Mouse (Mus musculus) leukemia stem cell, adult 10-12 weeks (primary cell): ENCODE data around the gene Cacna1f. TPM values are rescaled to one million over a fixed set of nuclear protein-coding genes. Genes with fewer than 3 reads are reported as not detected.

Experiments
- polyA plus RNA-seq: library from polyadenylated mRNA; stranded (reverse); fragments of >175 nt; gene quantifications from 2 replicates; pipeline ENCODE4 v1.2.3, GENCODE M21; 2012; ENCODE audit warnings: low replicate concordance

The Cacna1f gene
- polyA plus RNA-seq: 0.05 TPM in 1 of 2 replicates, not detected in the other

DNA sequence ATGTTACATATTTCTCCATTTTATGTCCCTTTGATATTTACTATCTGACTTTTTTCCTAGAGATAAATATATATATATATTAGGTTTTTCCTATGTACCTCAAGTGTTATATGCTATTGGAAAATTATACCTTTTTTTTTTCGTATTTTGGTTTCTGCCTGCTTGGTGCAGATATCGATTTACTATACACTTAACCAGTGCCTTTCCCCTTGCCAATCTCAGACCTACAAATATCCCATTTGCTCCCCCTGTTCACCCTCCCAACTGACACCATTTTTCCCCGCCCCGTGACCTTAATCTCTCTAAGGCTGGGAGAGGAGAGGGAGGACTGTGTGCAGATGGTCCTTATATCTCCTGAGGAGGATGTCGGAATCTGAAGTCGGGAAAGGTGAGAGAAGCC, at the start of gene Cacna1f:
Gene Cacna1f (plus strand): TSS at position 301 of the 400 bp plus-strand sequence.

GRCm38 (mm10) chrX:7573176-7574086, 33.5 kb upstream of the Cacna1f start, which contains the start of gene Foxp3:
Gene Foxp3 (plus strand): TSS chrX:7573644.

DNA sequence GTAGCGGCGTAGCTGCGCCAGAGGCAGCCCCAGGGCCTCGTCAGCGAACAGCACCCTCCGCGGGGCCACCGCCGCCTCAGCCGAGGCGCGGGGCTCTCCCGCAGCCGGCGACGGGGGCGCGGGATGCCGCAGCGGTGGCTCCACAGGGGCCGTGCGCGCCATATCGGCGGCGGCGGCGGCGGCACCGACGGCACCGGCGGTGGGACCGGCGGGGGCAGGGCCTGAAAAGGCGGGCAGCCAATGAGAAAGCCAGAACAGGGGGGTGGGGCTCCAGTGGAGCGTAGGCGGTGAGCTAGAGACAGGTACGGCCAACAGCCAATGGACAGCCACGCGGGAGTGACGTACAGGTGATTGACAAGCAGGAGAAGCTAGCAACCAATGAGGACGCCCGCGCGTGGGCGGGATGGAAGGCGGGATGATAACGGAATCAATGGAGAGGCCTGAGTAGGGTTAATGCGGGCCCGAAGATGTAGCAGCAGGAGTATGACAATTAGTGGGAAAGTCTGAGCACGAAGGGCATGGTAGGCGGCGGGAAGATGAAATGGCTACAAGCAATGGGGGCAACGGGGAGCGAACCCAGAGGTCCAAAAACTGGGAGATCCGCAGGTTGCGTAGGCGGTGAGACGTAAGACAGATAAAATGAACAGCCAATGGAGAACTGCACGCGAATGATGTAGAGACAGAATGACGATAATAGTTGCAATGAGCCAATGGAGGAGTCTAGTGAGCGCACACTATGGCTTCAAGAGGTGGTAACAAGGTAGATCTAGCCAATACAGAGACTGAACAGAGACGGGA, 32.6 kb upstream of the Cacna1f start, which contains the start of gene Ppp1r3f:
Gene Ppp1r3f (minus strand): TSS at position 197 of the 798 bp plus-strand sequence.

GRCm38 (mm10) chrX:7604879-7605574, 1.9 kb upstream of the Cacna1f start, which contains the start of gene Ccdc22:
Gene Ccdc22 (minus strand): TSS chrX:7605517.

DNA sequence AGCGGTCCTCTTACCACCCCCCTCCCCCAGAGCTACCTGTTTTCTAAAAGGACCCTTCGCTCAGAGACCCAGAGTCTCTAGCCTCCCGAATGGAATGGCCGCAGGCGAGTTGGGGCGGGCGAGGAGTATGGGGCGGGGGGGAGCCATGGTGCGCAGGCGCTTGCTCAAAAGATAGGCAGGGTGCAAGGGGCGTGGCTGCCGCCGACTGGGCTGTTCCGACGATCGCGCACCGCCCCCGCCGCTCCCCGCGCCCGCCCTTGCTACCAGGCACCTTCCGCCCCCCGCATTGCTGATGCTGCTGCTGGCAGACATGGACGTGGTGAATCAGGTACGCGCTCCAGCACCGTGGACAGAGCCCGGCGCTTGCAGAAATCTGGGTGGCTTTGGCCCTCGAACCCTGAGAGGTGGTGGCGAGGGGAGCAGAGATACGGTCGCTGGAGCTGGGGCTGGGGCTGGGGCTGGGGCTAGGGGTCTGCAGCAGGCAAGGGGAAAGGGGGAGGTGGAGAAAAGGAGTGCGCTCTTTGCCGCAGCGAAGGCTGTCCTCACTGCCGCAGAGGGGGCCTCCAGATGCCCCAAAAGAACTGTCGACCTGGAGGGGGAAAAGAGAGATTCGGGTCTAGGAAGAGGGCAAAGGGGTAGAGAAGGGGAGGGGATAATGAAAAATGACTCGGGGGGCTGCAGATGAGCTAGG, 31.7 kb downstream of the Cacna1f start, which contains the start of gene Syp:
Gene Syp (plus strand): TSS at position 71 of the 691 bp plus-strand sequence.

DNA sequence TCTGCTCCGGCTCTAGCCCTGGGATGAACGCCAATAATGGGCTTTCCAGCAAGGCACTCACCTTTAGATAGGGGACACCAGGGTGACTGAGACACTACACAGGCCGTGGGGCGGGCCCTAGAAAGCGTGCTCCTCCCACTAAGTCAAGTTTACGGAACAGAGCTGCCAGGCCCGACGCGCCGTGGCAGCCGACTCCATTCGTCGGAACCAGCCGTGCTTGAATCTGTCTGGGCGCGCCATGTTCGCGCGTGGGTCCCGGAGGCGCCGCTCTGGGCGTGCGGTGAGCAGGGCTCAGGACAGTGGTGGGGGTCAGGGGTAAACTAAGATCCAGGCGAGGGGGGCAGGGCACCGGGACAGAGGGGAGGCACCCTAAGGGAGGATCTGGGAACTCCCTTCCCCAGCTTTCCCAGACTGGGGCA, 50.3 kb downstream of the Cacna1f start, which contains the start of gene Prickle3:
Gene Prickle3 (plus strand): TSS at position 40 of the 419 bp plus-strand sequence.

DNA sequence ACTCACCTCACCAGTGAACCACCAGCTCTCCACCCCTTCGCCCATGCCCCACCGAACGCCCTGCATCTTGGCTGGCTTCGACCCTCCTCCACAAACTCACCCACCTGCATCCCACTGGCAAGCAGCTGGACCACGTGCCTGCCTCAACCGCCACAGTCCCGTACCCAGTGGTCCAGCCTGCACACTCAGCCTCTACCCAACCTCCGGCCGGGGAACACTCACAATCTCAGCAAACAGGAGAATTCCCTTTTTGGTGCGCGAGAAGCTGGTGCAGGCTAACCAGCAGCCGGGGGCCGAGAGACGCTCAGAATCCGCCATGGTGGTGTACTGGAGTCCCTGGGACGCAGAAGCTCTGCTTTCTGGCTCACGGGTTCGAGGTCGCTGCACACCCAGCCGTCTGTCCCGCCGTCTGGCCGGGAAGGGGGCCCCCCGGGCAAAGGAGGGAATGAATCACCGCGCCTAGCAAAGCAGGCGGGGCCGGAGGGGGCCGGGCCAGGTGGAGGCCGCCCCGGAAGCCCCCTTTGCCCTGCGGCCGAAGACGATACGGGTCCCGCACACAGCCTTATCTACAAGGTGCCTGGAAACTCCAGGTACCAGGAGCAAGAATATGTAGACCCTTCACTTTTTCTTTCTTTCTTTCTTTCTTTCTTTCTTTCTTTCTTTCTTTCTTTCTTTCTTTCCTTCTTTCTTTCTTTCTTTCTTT, 64.2 kb downstream of the Cacna1f start, which contains the start of gene Plp2:
Gene Plp2 (minus strand): TSS at position 470 of the 703 bp plus-strand sequence.

DNA sequence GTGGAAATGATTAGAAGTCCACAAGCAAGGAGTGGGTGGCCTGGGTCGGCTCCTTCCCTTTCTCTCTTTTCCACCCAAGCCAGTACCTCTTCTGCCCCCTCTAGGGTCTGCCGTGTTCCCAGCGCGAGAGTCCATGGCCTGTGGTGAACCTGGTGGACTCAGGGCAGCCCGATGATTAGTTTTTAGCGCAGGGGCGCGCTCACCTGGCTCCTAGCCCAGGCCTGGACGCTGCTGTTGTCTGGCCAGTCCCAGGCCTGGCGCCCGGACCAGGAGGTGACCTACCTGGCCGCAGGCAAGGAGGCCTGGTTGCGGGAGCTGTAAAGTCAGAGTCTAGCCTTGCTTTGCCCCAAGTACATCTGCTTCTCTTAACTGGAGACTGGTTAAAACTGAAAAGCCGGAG, 74.0 kb downstream of the Cacna1f start, which contains the start of gene Magix:
Gene Magix (minus strand): TSS at position 388 of the 400 bp plus-strand sequence.

Other genes with a start within 250 kb of the Cacna1f start
- 0.07 and 0.34 TPM in 2 replicates for gene Usp27x, start 231.3 kb upstream of the Cacna1f start, polyA plus RNA-seq
- gene Foxp3, start 33.4 kb upstream of the Cacna1f start, polyA plus RNA-seq: 15.3 and 26.7 TPM in 2 replicates
- 0.91 and 1.7 TPM in 2 replicates for gene Ppp1r3f, start 32.8 kb upstream of the Cacna1f start, polyA plus RNA-seq
- gene Ccdc22, start 1.6 kb upstream of the Cacna1f start, polyA plus RNA-seq: 25.1 and 54.6 TPM in 2 replicates
- gene Syp, start 31.4 kb downstream of the Cacna1f start, polyA plus RNA-seq: 0.72 and 1.1 TPM in 2 replicates
- gene Prickle3, start 50.2 kb downstream of the Cacna1f start, polyA plus RNA-seq: 10.3 and 16.1 TPM in 2 replicates
- 27.4 and 44.2 TPM in 2 replicates for gene Plp2, start 64.3 kb downstream of the Cacna1f start, polyA plus RNA-seq
- gene Magix, start 74.2 kb downstream of the Cacna1f start, polyA plus RNA-seq: not detected in 2 replicates
- 1.3 and 5.0 TPM in 2 replicates for gene Gpkow, start 90.0 kb downstream of the Cacna1f start, polyA plus RNA-seq
- 6.8 and 9.2 TPM in 2 replicates for gene Wdr45, start 107.2 kb downstream of the Cacna1f start, polyA plus RNA-seq
- gene Gm45208, start 115.2 kb downstream of the Cacna1f start, polyA plus RNA-seq: 2.4 and 4.0 TPM in 2 replicates
- 10.4 and 37.4 TPM in 2 replicates for gene Praf2, start 121.4 kb downstream of the Cacna1f start, polyA plus RNA-seq
- 6.0 and 7.0 TPM in 2 replicates for gene Ccdc120, start 143.8 kb downstream of the Cacna1f start, polyA plus RNA-seq
- 27.7 and 78.0 TPM in 2 replicates for gene Tfe3, start 155.5 kb downstream of the Cacna1f start, polyA plus RNA-seq
- 24.0 and 30.6 TPM in 2 replicates for gene Gripap1, start 182.7 kb downstream of the Cacna1f start, polyA plus RNA-seq
- gene Kcnd1, start 215.2 kb downstream of the Cacna1f start, polyA plus RNA-seq: 0.39 and 1.3 TPM in 2 replicates
- gene Otud5, start 234.3 kb downstream of the Cacna1f start, polyA plus RNA-seq: 121 and 187 TPM in 2 replicates